In genomic region chr1:153957850-153958249, GRCm38 (mm10) we compare ENCODE assay signal across 26 mouse cellular contexts. TPM values are rescaled to one million over a fixed set of nuclear protein-coding genes. Genes with fewer than 3 reads are reported as not detected.
DNase-seq lines count a peak whose midpoint lies in the region; ATAC-seq lines count a peak whose summit lies in the region.
"Had no signal": no experiment of that assay in that cellular context is flagged by ENCODE, and none has a peak within 500 bp of the region (broad histone marks: within the 10 kb centered on the region; RNA-seq: fewer than 3 reads in every experiment).

No protein-coding gene starts in this region.

- no peak overlapping the region for H3K27ac ChIP-seq in intestine, embryonic 15.5 days
- H3K27ac ChIP-seq in stomach, embryonic 16.5 days (ENCODE audit: low read length) = no peak overlapping the region
- H3K27ac ChIP-seq in kidney, embryonic 14.5 days (ENCODE audit: low read depth, low read length) = no peak overlapping the region
- H3K27ac ChIP-seq: embryonic facial prominence, embryonic 10.5 days; embryonic facial prominence, embryonic 13.5 days; forebrain, embryonic 12.5 days; forebrain, embryonic 15.5 days; heart, adult 2 months; heart, embryonic 10.5 days; heart, embryonic 13.5 days; hindbrain, embryonic 15.5 days had no signal

- peak; percentile 12 for DNase-seq in Muller cell, postnatal 12 days (ENCODE audit: inconsistent ontology term)
- DNase-seq in retina, embryonic 14.5 days (ENCODE audit: low spot score) = peak; percentile 24
- DNase-seq in spleen, adult 18-20 months = no peak
- DNase-seq in cerebellum, adult 11-12 months = no peak
- DNase-seq: adrenal gland, adult 8-10 months; adrenal gland, postnatal 25 days; cerebellum, adult 18-20 months; cerebellum, adult 9-10 months; cerebellum, postnatal 14 days; gastrocnemius, postnatal 36 days; heart, adult 2 months; heart, postnatal 14 days; heart, postnatal 4 days had no signal

- no peaks in the 10 kb centered on the region for H3K27me3 ChIP-seq in intestine, embryonic 15.5 days (replicated peaks)
- no peaks in the 10 kb centered on the region for H3K27me3 ChIP-seq in stomach, embryonic 16.5 days (ENCODE audit: control insufficient read depth, insufficient read depth, low read length)
- no peaks in the 10 kb centered on the region for H3K27me3 ChIP-seq in kidney, embryonic 14.5 days (ENCODE audit: control insufficient read depth, insufficient read depth, low read length)
- H3K27me3 ChIP-seq: embryonic facial prominence, embryonic 13.5 days; forebrain, embryonic 12.5 days; forebrain, embryonic 15.5 days; heart, embryonic 13.5 days; hindbrain, embryonic 15.5 days had no signal

- no peak overlapping the region for H3K4me3 ChIP-seq in intestine, embryonic 15.5 days (replicated peaks)
- no peak overlapping the region for H3K4me3 ChIP-seq in stomach, embryonic 16.5 days (replicated peaks; ENCODE audit: low read length)
- H3K4me3 ChIP-seq in kidney, embryonic 14.5 days (ENCODE audit: low read length) = no peak overlapping the region
- H3K4me3 ChIP-seq: embryonic facial prominence, embryonic 10.5 days; embryonic facial prominence, embryonic 13.5 days; erythroblast, embryonic 14.5 days; forebrain, embryonic 12.5 days; forebrain, embryonic 15.5 days; heart, adult 2 months; heart, embryonic 10.5 days; heart, embryonic 13.5 days; hindbrain, embryonic 15.5 days had no signal

- H3K4me1 ChIP-seq in intestine, embryonic 15.5 days (replicated peaks) = peaks cover 3% of the 10 kb centered on the region; the same call in 1 of the 2 replicates
- no peaks in the 10 kb centered on the region for H3K4me1 ChIP-seq in stomach, embryonic 16.5 days (ENCODE audit: control insufficient read depth, insufficient read depth, low read length)
- H3K4me1 ChIP-seq in kidney, embryonic 14.5 days (ENCODE audit: control insufficient read depth, insufficient read depth, low read length) = no peaks in the 10 kb centered on the region
- H3K4me1 ChIP-seq: forebrain, embryonic 15.5 days; hindbrain, embryonic 15.5 days had no signal

- H3K9me3 ChIP-seq in intestine, embryonic 15.5 days = no peaks in the 10 kb centered on the region
- no peaks in the 10 kb centered on the region for H3K9me3 ChIP-seq in stomach, embryonic 16.5 days (replicated peaks; ENCODE audit: control insufficient read depth, low read length)
- no peaks in the 10 kb centered on the region for H3K9me3 ChIP-seq in kidney, embryonic 14.5 days (ENCODE audit: control insufficient read depth, low read length)
- H3K9me3 ChIP-seq: embryonic facial prominence, embryonic 10.5 days; embryonic facial prominence, embryonic 13.5 days; forebrain, embryonic 12.5 days; forebrain, embryonic 15.5 days; heart, embryonic 10.5 days; heart, embryonic 13.5 days; hindbrain, embryonic 15.5 days had no signal

- no peak overlapping the region for H3K9ac ChIP-seq in intestine, embryonic 15.5 days
- no peak overlapping the region for H3K9ac ChIP-seq in stomach, embryonic 16.5 days (ENCODE audit: low read length)
- no peak overlapping the region for H3K9ac ChIP-seq in kidney, embryonic 14.5 days (ENCODE audit: low read depth, low read length)
- H3K9ac ChIP-seq: embryonic facial prominence, embryonic 13.5 days; forebrain, embryonic 12.5 days; forebrain, embryonic 15.5 days; heart, embryonic 13.5 days; hindbrain, embryonic 15.5 days had no signal

- 25% methylated on average over 1 of the region's 1 CpGs for WGBS in intestine, embryonic 15.5 days
- WGBS in stomach, embryonic 16.5 days = 38% methylated on average over 1 of the region's 1 CpGs
- WGBS in kidney, embryonic 14.5 days = 57% methylated on average over 1 of the region's 1 CpGs

- no peaks in the 10 kb centered on the region for H3K36me3 ChIP-seq in intestine, embryonic 15.5 days
- no peaks in the 10 kb centered on the region for H3K36me3 ChIP-seq in stomach, embryonic 16.5 days (ENCODE audit: control insufficient read depth, insufficient read depth, low read length)
- no peaks in the 10 kb centered on the region for H3K36me3 ChIP-seq in kidney, embryonic 14.5 days (ENCODE audit: control insufficient read depth, insufficient read depth, low read length)
- H3K36me3 ChIP-seq: embryonic facial prominence, embryonic 10.5 days; embryonic facial prominence, embryonic 13.5 days; forebrain, embryonic 12.5 days; forebrain, embryonic 15.5 days; heart, embryonic 10.5 days; heart, embryonic 13.5 days; hindbrain, embryonic 15.5 days had no signal

- peak; percentile 61; the same call in 1 of the 2 replicates for ATAC-seq in intestine, embryonic 15.5 days
- ATAC-seq in stomach, embryonic 16.5 days (ENCODE audit: insufficient read depth, low FRiP score) = peak; percentile 81; the same call in 1 of the 2 replicates
- ATAC-seq in kidney, embryonic 14.5 days (ENCODE audit: low FRiP score, low TSS enrichment) = no peak
- ATAC-seq: activated CD4-positive, CD25-positive, alpha-beta regulatory T cell, adult 4 months; CD4-positive, CD25-positive, alpha-beta regulatory T cell, adult 4 months; forebrain, embryonic 15.5 days had no signal

- H3K4me2 ChIP-seq in intestine, embryonic 15.5 days (replicated peaks) = no peak overlapping the region
- H3K4me2 ChIP-seq in stomach, embryonic 16.5 days (ENCODE audit: low read depth, low read length) = no peak overlapping the region
- H3K4me2 ChIP-seq in kidney, embryonic 14.5 days (replicated peaks; ENCODE audit: low read depth, low read length) = no peak overlapping the region
- H3K4me2 ChIP-seq: embryonic facial prominence, embryonic 13.5 days; forebrain, embryonic 12.5 days; forebrain, embryonic 15.5 days; heart, embryonic 13.5 days; hindbrain, embryonic 15.5 days had no signal

RNA-seq across cellular contexts. Expression of gene Teddm2, which starts 57.8 kb away (rescaled TPM):
- polyA plus RNA-seq in intestine, embryonic 15.5 days (2015; fragmentation: Nextera tagmentation; extraction: Ambion mirVana) = 0.34 and 0.36 TPM in 2 replicates
- polyA plus RNA-seq in stomach, embryonic 16.5 days (2015; fragmentation: Nextera tagmentation; extraction: Ambion mirVana) = 0.54 and 0.98 TPM in 2 replicates
- 0.38 and 0.50 TPM in 2 replicates for polyA plus RNA-seq in kidney, embryonic 14.5 days (2014; fragmentation: Nextera tagmentation; extraction: Ambion mirVana)

RNA-seq across cellular contexts. Expression of gene Glul, which starts 58.1 kb away (rescaled TPM):
- polyA plus RNA-seq in intestine, embryonic 15.5 days (2015; fragmentation: Nextera tagmentation; extraction: Ambion mirVana) = 73.6 and 83.9 TPM in 2 replicates
- 141 and 162 TPM in 2 replicates for polyA plus RNA-seq in stomach, embryonic 16.5 days (2015; fragmentation: Nextera tagmentation; extraction: Ambion mirVana)
- 132 and 139 TPM in 2 replicates for polyA plus RNA-seq in kidney, embryonic 14.5 days (2014; fragmentation: Nextera tagmentation; extraction: Ambion mirVana)

Comparison
In these comparisons a context has a peak if more than half of its experiments do, and no peak if none do; other contexts are left out.
1. DNase-seq: peak in Muller cell, postnatal 12 days (single experiment) and retina, embryonic 14.5 days (single experiment); none in spleen, adult 18-20 months (0 of 2) and cerebellum, adult 11-12 months (single experiment).